Mouse (Mus musculus) ovary, postnatal 10 days (tissue): Measurements from ENCODE around the gene Arl5c.

Source experiments
- DNase-seq: peaks from one replicate; pipeline ENCODE4 v3.0.0; 2022; ENCODE audit warnings: low spot score

Gene Arl5c

GRCm38 (mm10) chr11:97994539-97995100 is 1.4 kb downstream of the Arl5c start:
- peak; percentile 48 for DNase-seq

GRCm38 (mm10) chr11:97988530-97989096 is 7.4 kb downstream of the Arl5c start:
- peak; percentile 64 for DNase-seq

- peak; percentile 99 for DNase-seq
Observed at GRCm38 (mm10) chr11:97987551-97988526, 8.1 kb downstream of the Arl5c start.

GRCm38 (mm10) chr11:97986738-97987465 is 9.1 kb downstream of the Arl5c start:
- no peak for DNase-seq

- peak; percentile 23 for DNase-seq
Observed at GRCm38 (mm10) chr11:97985727-97986677, 10.0 kb downstream of the Arl5c start, which contains the start of gene Plxdc1. Gene Plxdc1 (minus strand): TSS chr11:97986444.

- DNase-seq = no peak
Observed at GRCm38 (mm10) chr11:97983983-97984382, 12.0 kb downstream of the Arl5c start.

- no peak for DNase-seq
Observed at GRCm38 (mm10) chr11:97983506-97983905, 12.5 kb downstream of the Arl5c start.

- no peak for DNase-seq
Observed at GRCm38 (mm10) chr11:97982721-97983120, 13.3 kb downstream of the Arl5c start.

GRCm38 (mm10) chr11:97980531-97980966 is 15.4 kb downstream of the Arl5c start:
- peak; percentile 32 for DNase-seq

GRCm38 (mm10) chr11:97979824-97980495 is 16.0 kb downstream of the Arl5c start:
- no peak for DNase-seq

- DNase-seq = no peak
Observed at GRCm38 (mm10) chr11:97978392-97978791, 17.6 kb downstream of the Arl5c start.

- DNase-seq = no peak
Observed at GRCm38 (mm10) chr11:97977797-97978196, 18.2 kb downstream of the Arl5c start.

GRCm38 (mm10) chr11:97974746-97975145 is 21.2 kb downstream of the Arl5c start:
- DNase-seq = no peak

- DNase-seq = no peak
Observed at GRCm38 (mm10) chr11:97974141-97974540, 21.8 kb downstream of the Arl5c start.

GRCm38 (mm10) chr11:97972434-97972833 is 23.5 kb downstream of the Arl5c start:
- DNase-seq = no peak

GRCm38 (mm10) chr11:97971232-97971631 is 24.7 kb downstream of the Arl5c start:
- DNase-seq = no peak

- DNase-seq = no peak
Observed at GRCm38 (mm10) chr11:97970771-97971170, 25.2 kb downstream of the Arl5c start.

GRCm38 (mm10) chr11:97968385-97968784 is 27.6 kb downstream of the Arl5c start:
- DNase-seq = no peak

GRCm38 (mm10) chr11:97967114-97967513 is 28.9 kb downstream of the Arl5c start:
- DNase-seq = no peak

GRCm38 (mm10) chr11:97960907-97961306 is 35.1 kb downstream of the Arl5c start:
- DNase-seq = no peak
